Mouse (Mus musculus): ENCODE results near the gene Cat. TPM values are rescaled to one million over a fixed set of nuclear protein-coding genes. Genes with fewer than 3 reads are reported as not detected.

The Cat gene
- total and polyA plus RNA-seq, 3 experiments: 29.8 to 84.7 (median 45.0) TPM

- no peak overlapping the region for H3K4me2 ChIP-seq (ENCODE audit: insufficient read depth, low read depth, poor library complexity, severe bottlenecking)
- TF ChIP-seq ZKSCAN1 (IDR thresholded peaks at IDR 0.05; ENCODE audit: borderline replicate concordance, low read depth, low read length): no peak
- no peak for TF ChIP-seq POLR2AphosphoS2 (IDR thresholded peaks at IDR 0.05; ENCODE audit: low read depth, low read length)
- TF ChIP-seq JUN (IDR thresholded peaks at IDR 0.05; ENCODE audit: insufficient read depth, low read depth, low read length): no peak
- no peak for TF ChIP-seq MEF2A (IDR thresholded peaks at IDR 0.05; ENCODE audit: borderline replicate concordance, low read depth, low read length)
- TF ChIP-seq MAX (IDR thresholded peaks at IDR 0.05; ENCODE audit: low read length): no peak
- TF ChIP-seq IRF4 (IDR thresholded peaks at IDR 0.05; ENCODE audit: low read depth, low read length): no peak
- no peak for TF ChIP-seq ETS1 (conservative IDR thresholded peaks at IDR 0.05; ENCODE audit: low read depth, low read length)
- TF ChIP-seq CHD1 (IDR thresholded peaks at IDR 0.05; ENCODE audit: low read depth, low read length): no peak
- dilution Hi-C loops (cut with MboI; ENCODE audit: extremely low pct_ligation_motif_present, extremely low pct_unique_long_range_greater_than_20kb, low sequenced_read_pairs): no loop called here
These were observed 27.3 kb upstream of the Cat start for GRCm38 (mm10) chr2:103512066-103512795.

GRCm38 (mm10) chr2:103511631-103512030, 26.7 kb upstream of the Cat start:
- no peak for TF ChIP-seq TBP (conservative IDR thresholded peaks at IDR 0.05; ENCODE audit: low read depth, low read length)
- no peak for TF ChIP-seq EP300 (IDR thresholded peaks at IDR 0.05; ENCODE audit: low read length)
- TF ChIP-seq E2F4 (IDR thresholded peaks at IDR 0.05; ENCODE audit: insufficient replicate concordance, low read depth, low read length): no peak
- no peak for TF ChIP-seq PAX5 (IDR thresholded peaks at IDR 0.05; ENCODE audit: low read length)
- TF ChIP-seq NELFE (IDR thresholded peaks at IDR 0.05; ENCODE audit: low read depth, low read length): no peak
- no peak for TF ChIP-seq NRF1 (IDR thresholded peaks at IDR 0.05; ENCODE audit: low read depth, low read length)
- TF ChIP-seq UBTF (IDR thresholded peaks at IDR 0.05; ENCODE audit: low read depth, low read length): no peak
- no peak for TF ChIP-seq RAD21 (IDR thresholded peaks at IDR 0.05; ENCODE audit: low read depth, low read length)
- TF ChIP-seq MAZ (IDR thresholded peaks at IDR 0.05; ENCODE audit: low read depth, low read length): no peak
- no peak for TF ChIP-seq MAX (IDR thresholded peaks at IDR 0.05; ENCODE audit: low read length)
- TF ChIP-seq HCFC1 (IDR thresholded peaks at IDR 0.05; ENCODE audit: low read depth, low read length): no peak
- TF ChIP-seq ELF1 (IDR thresholded peaks at IDR 0.05; ENCODE audit: low read depth, low read length): no peak
- no peak for TF ChIP-seq MXI1 (IDR thresholded peaks at IDR 0.05; ENCODE audit: low read depth, low read length)
- in situ Hi-C loops (cut with MboI; ENCODE audit: low pct_ligation_motif_present, low pct_unique_long_range_greater_than_20kb, low sequenced_read_pairs): no loop called here
- H3K36me3 ChIP-seq (replicated peaks in 1 of 2; ENCODE audit: control insufficient read depth in 1 of 2, insufficient read depth in 1 of 2, low read length in 1 of 2): no peaks in the 10 kb centered on the region
- no peak overlapping the region for H3K9ac ChIP-seq (ENCODE audit: insufficient read depth, low read depth)
- H3K79me2 ChIP-seq (replicated peaks; ENCODE audit: control insufficient read depth, extremely low read depth, insufficient read depth, poor library complexity, severe bottlenecking): no peaks in the 10 kb centered on the region
- H3K27ac ChIP-seq (ENCODE audit: insufficient read depth, low read depth): no peak overlapping the region
- dilution Hi-C loops (cut with MboI; ENCODE audit: extremely low pct_ligation_motif_present, extremely low pct_unique_long_range_greater_than_20kb, low sequenced_read_pairs): no loop called here
- H3K4me3 ChIP-seq (replicated peaks in 1 of 3; ENCODE audit: low read depth in 2 of 3, low read length in 2 of 3, poor library complexity in 1 of 3): no peak overlapping the region
- no peaks in the 10 kb centered on the region for H3K4me1 ChIP-seq (ENCODE audit: control insufficient read depth in 1 of 2, insufficient read depth in 2 of 2)
- no peak for DNase-seq (ENCODE audit: extremely low read depth)
- H3K4me2 ChIP-seq (ENCODE audit: insufficient read depth, low read depth, poor library complexity, severe bottlenecking): no peak overlapping the region
- no peaks in the 10 kb centered on the region for H3K9me3 ChIP-seq (replicated peaks; ENCODE audit: low read length)
- H3K27me3 ChIP-seq (replicated peaks): no peaks in the 10 kb centered on the region

More at GRCm38 (mm10) chr2:103512066-103512795, 27.3 kb upstream of the Cat start:
- no peaks in the 10 kb centered on the region for H3K9me3 ChIP-seq (replicated peaks; ENCODE audit: low read length)
- H3K36me3 ChIP-seq (replicated peaks in 1 of 2; ENCODE audit: control insufficient read depth in 1 of 2, insufficient read depth in 1 of 2, low read length in 1 of 2): no peaks in the 10 kb centered on the region
- H3K27ac ChIP-seq (ENCODE audit: insufficient read depth, low read depth): no peak overlapping the region
- no peak for DNase-seq (ENCODE audit: extremely low read depth)
- no peaks in the 10 kb centered on the region for H3K4me1 ChIP-seq (ENCODE audit: control insufficient read depth in 1 of 2, insufficient read depth in 2 of 2)
- no peak overlapping the region for H3K4me3 ChIP-seq (replicated peaks in 1 of 3; ENCODE audit: low read depth in 2 of 3, low read length in 2 of 3, poor library complexity in 1 of 3)
- no peak overlapping the region for H3K9ac ChIP-seq (ENCODE audit: insufficient read depth, low read depth)
- no peaks in the 10 kb centered on the region for H3K27me3 ChIP-seq (replicated peaks)
- H3K79me2 ChIP-seq (replicated peaks; ENCODE audit: control insufficient read depth, extremely low read depth, insufficient read depth, poor library complexity, severe bottlenecking): no peaks in the 10 kb centered on the region
- in situ Hi-C loops (cut with MboI; ENCODE audit: low pct_ligation_motif_present, low pct_unique_long_range_greater_than_20kb, low sequenced_read_pairs): no loop called here
